Mouse (Mus musculus): Measurements from ENCODE around the gene Kti12.

The Kti12 gene

GRCm38 (mm10) chr4:108869730-108870374 is 22.3 kb downstream of the Kti12 start:
- DNase-seq (ENCODE audit: low read depth, low spot score) = peak; percentile 65

GRCm38 (mm10) chr4:108873746-108874145 is 26.2 kb downstream of the Kti12 start:
- DNase-seq (ENCODE audit: low read depth, low spot score) = no peak

GRCm38 (mm10) chr4:108877901-108878300 is 30.3 kb downstream of the Kti12 start:
- no peak for DNase-seq (ENCODE audit: low read depth, low spot score)

GRCm38 (mm10) chr4:108878963-108879822 is 31.6 kb downstream of the Kti12 start, which contains the start of gene Rab3b:
Gene Rab3b, plus strand, starts transcription at chr4:108879063.
- DNase-seq (ENCODE audit: low read depth, low spot score) = no peak

- no peak for DNase-seq (ENCODE audit: low read depth, low spot score)
Measured at GRCm38 (mm10) chr4:108883815-108884214, 36.2 kb downstream of the Kti12 start.

GRCm38 (mm10) chr4:108887456-108887855 is 39.9 kb downstream of the Kti12 start:
- no peak for DNase-seq (ENCODE audit: low read depth, low spot score)

- DNase-seq (ENCODE audit: low read depth, low spot score) = no peak
Measured at GRCm38 (mm10) chr4:108890876-108891275, 43.3 kb downstream of the Kti12 start.

Data from retina, adult 2 months (tissue).